Mouse (Mus musculus): Measurements from ENCODE around the gene St3gal6. TPM values are rescaled to one million over a fixed set of nuclear protein-coding genes. Genes with fewer than 3 reads are reported as not detected.

The St3gal6 gene
- polyA plus RNA-seq, 1 experiment from 2014 or later: 15.0 TPM

DNA sequence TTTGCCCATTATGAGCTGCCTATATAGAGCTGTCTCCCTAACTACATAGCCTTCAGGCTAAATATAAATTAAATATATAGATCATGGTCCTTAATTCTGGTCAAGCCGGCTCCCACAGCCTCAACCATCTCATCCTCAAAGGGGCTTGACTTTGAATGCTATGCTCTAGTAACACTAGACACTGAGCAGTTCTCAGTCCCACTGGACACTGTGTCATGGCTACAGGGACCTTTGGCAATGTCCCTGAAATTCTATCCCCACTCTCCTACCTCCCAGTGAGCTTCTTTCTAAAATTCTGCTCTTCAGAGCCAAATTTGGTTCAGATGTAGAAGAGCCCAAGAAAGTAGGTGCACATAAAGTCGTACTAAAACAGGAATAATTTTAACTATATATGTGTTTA, 7.9 kb downstream of the St3gal6 start:
- no peak overlapping the region for H3K27ac ChIP-seq (ENCODE audit: low read depth)
- no peaks in the 10 kb centered on the region for H3K27me3 ChIP-seq (replicated peaks; ENCODE audit: control insufficient read depth, insufficient read depth, low read length)
- H3K4me3 ChIP-seq (ENCODE audit: low read depth, low read length): no peak overlapping the region
- no peak for DNase-seq (ENCODE audit: low spot score)
- H3K4me1 ChIP-seq (replicated peaks; ENCODE audit: control insufficient read depth, insufficient read depth, low read length): peaks cover 16% of the 10 kb centered on the region
- no peaks in the 10 kb centered on the region for H3K9me3 ChIP-seq (ENCODE audit: control insufficient read depth, low read length)
- no peaks in the 10 kb centered on the region for H3K36me3 ChIP-seq (ENCODE audit: control insufficient read depth, insufficient read depth, low read length)
- WGBS: 95% methylated on average over 2 of the region's 2 CpGs
- no peak for ATAC-seq (replicated peaks; ENCODE audit: low FRiP score, low TSS enrichment, low read depth)
- H3K4me2 ChIP-seq (ENCODE audit: low read length): no peak overlapping the region
- H3K9ac ChIP-seq (ENCODE audit: low read length): no peak overlapping the region

DNA sequence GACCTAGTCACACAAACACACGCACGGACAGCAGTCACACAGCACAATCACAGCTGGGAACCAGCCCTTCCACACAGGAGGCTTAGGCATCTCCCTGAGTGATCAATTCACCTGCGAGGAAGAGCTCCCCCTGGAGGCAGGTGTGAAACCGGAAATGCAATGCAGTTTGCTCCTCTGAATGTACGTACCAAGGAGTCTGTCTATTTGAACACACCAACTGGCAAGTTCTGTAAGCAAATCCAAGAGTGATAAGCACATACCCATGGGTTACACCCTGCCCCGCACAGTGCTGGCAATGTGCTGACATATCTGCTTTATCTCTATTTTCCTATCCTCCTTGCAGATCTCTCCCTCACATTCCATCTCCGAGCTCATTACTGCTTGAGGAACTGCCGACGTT, 9.5 kb downstream of the St3gal6 start:
- no peak for ATAC-seq (replicated peaks; ENCODE audit: low FRiP score, low TSS enrichment, low read depth)
- H3K4me2 ChIP-seq (ENCODE audit: low read length): no peak overlapping the region

DNA sequence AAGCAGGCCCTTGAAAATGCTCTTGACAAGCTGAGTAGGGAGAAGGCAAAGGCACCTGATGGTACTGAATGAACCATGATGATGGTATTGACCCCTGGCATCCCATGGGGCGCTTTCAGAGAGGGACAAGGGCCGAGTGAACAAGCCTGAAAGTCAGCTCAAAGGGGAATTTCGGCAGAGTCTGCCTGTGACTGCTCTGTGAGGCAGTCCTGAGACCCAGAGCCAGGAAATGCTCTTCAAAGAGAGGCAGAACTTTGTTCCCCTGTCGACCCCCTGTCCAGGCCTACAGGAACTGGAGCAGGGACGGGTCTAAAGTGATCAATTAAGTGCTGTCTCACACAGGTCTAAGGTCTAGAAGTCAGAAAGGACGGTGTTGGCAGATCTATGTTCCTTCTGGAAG, 10.3 kb downstream of the St3gal6 start:
- Histone ChIP-seq H3K4me3 (ENCODE audit: low read depth, low read length) (no peak overlapping the region), H3K36me3 (ENCODE audit: control insufficient read depth, insufficient read depth, low read length) (no peaks in the 10 kb centered on the region), H3K4me2 (ENCODE audit: low read length) (no peak overlapping the region), H3K4me1 (replicated peaks; ENCODE audit: control insufficient read depth, insufficient read depth, low read length) (peaks cover 19% of the 10 kb centered on the region), H3K9me3 (ENCODE audit: control insufficient read depth, low read length) (no peaks in the 10 kb centered on the region), H3K27me3 (replicated peaks; ENCODE audit: control insufficient read depth, insufficient read depth, low read length) (no peaks in the 10 kb centered on the region), H3K27ac (ENCODE audit: low read depth) (no peak overlapping the region), H3K9ac (ENCODE audit: low read length) (no peak overlapping the region)
- ATAC-seq (replicated peaks; ENCODE audit: low FRiP score, low TSS enrichment, low read depth) (no peak), DNase-seq (ENCODE audit: low spot score) (no peak)
- WGBS: 41% methylated on average over 6 of the region's 6 CpGs

More for the DNA sequence above, 9.5 kb downstream of the St3gal6 start:
- H3K9me3 ChIP-seq (ENCODE audit: control insufficient read depth, low read length): no peaks in the 10 kb centered on the region
- H3K36me3 ChIP-seq (ENCODE audit: control insufficient read depth, insufficient read depth, low read length): no peaks in the 10 kb centered on the region
- no peaks in the 10 kb centered on the region for H3K27me3 ChIP-seq (replicated peaks; ENCODE audit: control insufficient read depth, insufficient read depth, low read length)
- DNase-seq (ENCODE audit: low spot score): no peak
- no peak overlapping the region for H3K27ac ChIP-seq (ENCODE audit: low read depth)
- H3K4me3 ChIP-seq (ENCODE audit: low read depth, low read length): no peak overlapping the region
- peaks cover 19% of the 10 kb centered on the region for H3K4me1 ChIP-seq (replicated peaks; ENCODE audit: control insufficient read depth, insufficient read depth, low read length)
- WGBS: 71% methylated on average over 9 of the region's 9 CpGs
- H3K9ac ChIP-seq (ENCODE audit: low read length): no peak overlapping the region

DNA sequence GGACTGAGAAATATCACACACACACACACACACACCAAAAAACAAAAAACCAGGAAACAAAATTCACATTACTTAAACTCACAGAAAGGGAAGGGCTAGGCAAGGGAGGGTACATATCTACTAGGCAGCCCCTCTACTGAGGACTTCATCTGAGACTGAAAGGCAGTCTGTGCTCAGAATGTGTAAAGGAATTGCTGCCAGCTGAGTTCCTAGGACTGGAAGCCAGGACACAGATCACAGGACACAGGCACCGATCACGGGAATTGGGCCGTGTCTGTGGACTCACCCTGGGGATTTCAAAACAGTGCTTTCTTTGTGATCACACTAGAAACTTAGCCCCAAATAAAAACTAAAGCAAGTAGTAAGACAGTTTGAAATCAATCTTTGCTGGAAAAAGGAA, 11.2 kb downstream of the St3gal6 start:
- 0 out of 2 replicates have a peak overlapping the region, but pooled peaks have one; percentile 34 for H3K27ac ChIP-seq (ENCODE audit: low read depth)

DNA sequence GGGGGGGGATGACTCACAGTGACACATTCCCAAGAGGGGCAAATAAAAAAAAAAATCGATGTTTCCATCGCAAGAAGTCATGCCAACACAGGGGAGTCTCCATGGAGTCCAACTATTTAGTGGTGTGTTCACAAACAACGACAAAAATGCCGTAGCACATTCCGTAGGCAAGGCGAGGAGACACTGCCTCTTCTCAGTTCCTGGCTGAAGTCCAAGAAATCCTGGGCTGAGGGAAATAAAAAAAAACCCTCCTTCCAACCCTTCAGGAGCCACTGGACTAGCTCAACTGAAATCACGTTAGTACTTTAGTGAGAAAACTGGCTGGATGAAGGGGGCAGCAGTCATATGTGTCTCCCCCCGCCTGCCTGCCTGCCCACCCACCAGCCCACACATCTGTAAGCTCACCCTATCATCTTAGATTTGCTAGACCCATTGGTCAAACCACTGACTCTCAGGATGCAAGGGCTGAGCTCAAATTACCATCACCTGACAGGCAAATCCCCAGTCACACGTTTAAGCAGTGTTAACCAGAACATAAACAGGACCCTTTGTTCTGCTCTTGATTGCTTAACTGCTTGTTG, 11.8 kb downstream of the St3gal6 start:
- H3K4me3 ChIP-seq (ENCODE audit: low read depth, low read length): no peak overlapping the region
- H3K36me3 ChIP-seq (ENCODE audit: control insufficient read depth, insufficient read depth, low read length): no peaks in the 10 kb centered on the region
- DNase-seq (ENCODE audit: low spot score) (no peak), ATAC-seq (replicated peaks; ENCODE audit: low FRiP score, low TSS enrichment, low read depth) (peak; percentile 54; the same call in 1 of the 2 replicates)
- H3K4me1 ChIP-seq (replicated peaks; ENCODE audit: control insufficient read depth, insufficient read depth, low read length): peaks cover 19% of the 10 kb centered on the region
- no peaks in the 10 kb centered on the region for H3K27me3 ChIP-seq (replicated peaks; ENCODE audit: control insufficient read depth, insufficient read depth, low read length)
- H3K4me2 ChIP-seq (ENCODE audit: low read length): peak overlapping the region; percentile 18
- H3K27ac ChIP-seq (ENCODE audit: low read depth): no peak overlapping the region
- no peak overlapping the region for H3K9ac ChIP-seq (ENCODE audit: low read length)
- WGBS: 16% methylated on average over 9 of the region's 9 CpGs
- no peaks in the 10 kb centered on the region for H3K9me3 ChIP-seq (ENCODE audit: control insufficient read depth, low read length)

More for the DNA sequence above, 11.2 kb downstream of the St3gal6 start:
- DNase-seq (ENCODE audit: low spot score) (no peak), ATAC-seq (replicated peaks; ENCODE audit: low FRiP score, low TSS enrichment, low read depth) (no peak)
- Histone ChIP-seq H3K9ac (ENCODE audit: low read length) (no peak overlapping the region), H3K4me3 (ENCODE audit: low read depth, low read length) (no peak overlapping the region), H3K4me2 (ENCODE audit: low read length) (no peak overlapping the region), H3K27me3 (replicated peaks; ENCODE audit: control insufficient read depth, insufficient read depth, low read length) (no peaks in the 10 kb centered on the region), H3K9me3 (ENCODE audit: control insufficient read depth, low read length) (no peaks in the 10 kb centered on the region), H3K4me1 (replicated peaks; ENCODE audit: control insufficient read depth, insufficient read depth, low read length) (peaks cover 19% of the 10 kb centered on the region), H3K36me3 (ENCODE audit: control insufficient read depth, insufficient read depth, low read length) (no peaks in the 10 kb centered on the region)
- WGBS: 51% methylated on average over 3 of the region's 3 CpGs

DNA sequence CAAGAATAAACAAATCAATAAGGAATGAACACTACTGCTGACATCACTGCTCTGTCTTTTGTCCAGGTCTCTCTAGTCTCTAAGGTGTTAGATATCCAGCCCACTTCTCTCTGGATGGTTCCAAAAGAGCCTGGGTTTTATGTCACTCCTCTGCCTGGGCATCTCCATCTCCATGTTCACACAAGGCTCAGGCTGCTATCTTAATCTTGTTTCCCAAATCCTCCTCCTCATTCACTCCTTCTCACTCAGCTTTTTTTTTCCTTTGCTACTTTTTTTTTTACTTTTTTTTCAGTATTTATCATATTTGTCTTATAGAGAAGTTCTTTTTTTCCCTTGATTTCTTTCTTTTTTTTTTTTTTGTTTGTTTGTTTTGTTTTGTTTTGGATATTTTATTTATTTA, 19.1 kb downstream of the St3gal6 start:
- H3K36me3 ChIP-seq (ENCODE audit: control insufficient read depth, insufficient read depth, low read length): no peaks in the 10 kb centered on the region
- H3K9me3 ChIP-seq (ENCODE audit: control insufficient read depth, low read length): no peaks in the 10 kb centered on the region
- DNase-seq (ENCODE audit: low spot score): no peak
- no peak overlapping the region for H3K27ac ChIP-seq (ENCODE audit: low read depth)
- no peak for ATAC-seq (replicated peaks; ENCODE audit: low FRiP score, low TSS enrichment, low read depth)
- H3K9ac ChIP-seq (ENCODE audit: low read length): no peak overlapping the region
- H3K4me2 ChIP-seq (ENCODE audit: low read length): no peak overlapping the region
- H3K27me3 ChIP-seq (replicated peaks; ENCODE audit: control insufficient read depth, insufficient read depth, low read length): no peaks in the 10 kb centered on the region
- H3K4me1 ChIP-seq (replicated peaks; ENCODE audit: control insufficient read depth, insufficient read depth, low read length): peaks cover 13% of the 10 kb centered on the region
- H3K4me3 ChIP-seq (ENCODE audit: low read depth, low read length): no peak overlapping the region

DNA sequence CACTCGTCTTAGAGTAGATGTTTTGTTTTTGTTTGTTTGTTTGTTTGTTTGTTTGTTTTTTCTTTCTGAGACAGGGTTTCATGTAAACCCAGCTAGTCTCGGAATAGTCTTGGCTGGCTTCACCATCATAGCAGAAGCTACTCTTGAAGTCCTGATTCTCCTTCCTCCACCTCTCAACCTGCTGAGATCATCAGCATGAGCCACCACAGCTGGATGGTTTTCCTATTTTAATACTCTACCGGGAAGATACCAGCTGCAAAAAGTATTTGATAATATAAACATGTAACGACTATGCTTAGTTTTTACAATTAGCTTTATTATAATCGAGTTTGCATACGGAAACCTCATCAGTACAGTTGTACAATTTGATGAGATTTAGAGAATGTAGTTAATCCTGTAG, 21.5 kb downstream of the St3gal6 start:
- peak overlapping the region; percentile 12; the same call in 1 of the 2 replicates for H3K27ac ChIP-seq (ENCODE audit: low read depth)

DNA sequence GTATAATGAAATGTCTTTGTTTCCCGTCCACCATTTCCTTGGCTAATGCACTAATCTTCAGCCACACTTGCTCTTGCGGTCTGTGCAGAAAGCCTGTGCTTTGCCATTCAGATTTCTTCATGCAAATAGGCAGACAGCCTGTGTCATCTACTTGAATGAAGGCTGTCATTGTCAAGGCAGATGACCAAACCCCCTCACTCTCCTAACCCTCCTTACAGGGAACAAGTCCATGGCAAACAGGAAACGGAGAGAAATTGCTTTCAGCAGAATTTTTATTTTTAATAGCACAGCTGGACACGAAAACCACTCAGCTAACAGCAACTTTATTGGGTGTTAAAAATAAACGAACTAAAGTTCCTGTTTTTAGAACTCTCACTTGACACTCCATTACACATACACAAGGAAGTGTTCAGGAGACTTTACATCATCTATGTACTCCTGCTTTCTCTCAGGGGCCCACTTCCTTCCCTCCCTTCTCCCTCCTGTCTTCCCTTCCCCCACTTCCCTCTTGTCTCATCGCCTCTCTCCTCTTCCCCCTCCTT, 22.2 kb downstream of the St3gal6 start:
- Histone ChIP-seq H3K36me3 (ENCODE audit: control insufficient read depth, insufficient read depth, low read length) (no peaks in the 10 kb centered on the region), H3K27ac (ENCODE audit: low read depth) (peak overlapping the region; percentile 40; the same call in 1 of the 2 replicates), H3K9ac (ENCODE audit: low read length) (no peak overlapping the region), H3K4me3 (ENCODE audit: low read depth, low read length) (no peak overlapping the region), H3K27me3 (replicated peaks; ENCODE audit: control insufficient read depth, insufficient read depth, low read length) (no peaks in the 10 kb centered on the region), H3K9me3 (ENCODE audit: control insufficient read depth, low read length) (no peaks in the 10 kb centered on the region), H3K4me1 (replicated peaks; ENCODE audit: control insufficient read depth, insufficient read depth, low read length) (peaks cover 13% of the 10 kb centered on the region), H3K4me2 (ENCODE audit: low read length) (no peak overlapping the region)
- ATAC-seq (replicated peaks; ENCODE audit: low FRiP score, low TSS enrichment, low read depth): no peak
- 28% methylated on average over 6 of the region's 6 CpGs for WGBS
- DNase-seq (ENCODE audit: low spot score): no peak

More for the DNA sequence above, 21.5 kb downstream of the St3gal6 start:
- Histone ChIP-seq H3K4me2 (ENCODE audit: low read length) (no peak overlapping the region), H3K9me3 (ENCODE audit: control insufficient read depth, low read length) (no peaks in the 10 kb centered on the region), H3K4me3 (ENCODE audit: low read depth, low read length) (no peak overlapping the region), H3K27me3 (replicated peaks; ENCODE audit: control insufficient read depth, insufficient read depth, low read length) (no peaks in the 10 kb centered on the region), H3K4me1 (replicated peaks; ENCODE audit: control insufficient read depth, insufficient read depth, low read length) (peaks cover 17% of the 10 kb centered on the region), H3K9ac (ENCODE audit: low read length) (no peak overlapping the region), H3K36me3 (ENCODE audit: control insufficient read depth, insufficient read depth, low read length) (no peaks in the 10 kb centered on the region)
- 47% methylated on average over 6 of the region's 6 CpGs for WGBS
- ATAC-seq (replicated peaks; ENCODE audit: low FRiP score, low TSS enrichment, low read depth) (no peak), DNase-seq (ENCODE audit: low spot score) (no peak)

DNA sequence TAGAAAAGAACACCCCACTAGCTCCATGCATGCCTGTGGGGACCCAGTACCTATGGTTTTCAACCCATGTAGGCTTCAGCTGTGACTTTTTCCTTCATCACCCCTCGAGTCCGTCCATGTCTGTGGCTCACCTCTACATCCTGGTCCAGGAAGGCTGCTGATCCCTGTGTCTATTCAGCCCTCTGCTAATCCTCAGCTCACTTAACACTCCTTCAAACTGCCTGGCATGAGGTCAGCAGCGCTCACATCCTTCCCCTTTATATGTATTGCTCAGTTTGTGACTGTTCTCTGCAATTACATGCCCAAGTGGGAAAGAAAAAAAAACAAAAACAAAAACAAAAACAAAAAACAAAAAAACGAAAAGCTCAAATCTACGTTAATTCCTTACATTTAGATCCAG, 24.4 kb downstream of the St3gal6 start:
- WGBS: 84% methylated on average over 5 of the region's 5 CpGs
- Histone ChIP-seq H3K9me3 (ENCODE audit: control insufficient read depth, low read length) (no peaks in the 10 kb centered on the region), H3K4me3 (ENCODE audit: low read depth, low read length) (no peak overlapping the region), H3K9ac (ENCODE audit: low read length) (no peak overlapping the region), H3K4me2 (ENCODE audit: low read length) (no peak overlapping the region), H3K36me3 (ENCODE audit: control insufficient read depth, insufficient read depth, low read length) (no peaks in the 10 kb centered on the region), H3K27me3 (replicated peaks; ENCODE audit: control insufficient read depth, insufficient read depth, low read length) (no peaks in the 10 kb centered on the region), H3K27ac (ENCODE audit: low read depth) (no peak overlapping the region), H3K4me1 (replicated peaks; ENCODE audit: control insufficient read depth, insufficient read depth, low read length) (peaks cover 13% of the 10 kb centered on the region)
- ATAC-seq (replicated peaks; ENCODE audit: low FRiP score, low TSS enrichment, low read depth) (no peak), DNase-seq (ENCODE audit: low spot score) (no peak)

Data from intestine, embryonic 14.5 days (tissue).